Mouse (Mus musculus) kidney, embryonic 15.5 days (tissue): Measurements from ENCODE around the gene Mapk12. TPM values are rescaled to one million over a fixed set of nuclear protein-coding genes. Genes with fewer than 3 reads are reported as not detected.
A peak's percentile ranks its signal among the peaks of the same experiment; 100 is the strongest.

Source experiments
- ATAC-seq: fragments of 200-750 bp; cut with Nextera tagmentation; replicated peaks from 2 replicates; pipeline ENCODE4 v1.8.0; 2017; ENCODE audit warnings: moderate TSS enrichment; ENCODE audit not compliant: low FRiP score
- H3K27ac ChIP-seq: fragments of 300-500 bp; sonication (generic); 2 replicates; pipeline ENCODE4 v1.5.1; 2015; ENCODE audit warnings: mild to moderate bottlenecking, inconsistent platforms
- H3K27me3 ChIP-seq: fragments of 300-500 bp; sonication (generic); 2 replicates; pipeline ENCODE4 v1.6.1; 2015; ENCODE audit warnings: inconsistent platforms
- H3K36me3 ChIP-seq: fragments of 300-500 bp; sonication (generic); 2 replicates; pipeline ENCODE4 v1.6.1; 2015; ENCODE audit warnings: inconsistent platforms
- H3K4me1 ChIP-seq: fragments of 300-500 bp; sonication (generic); 2 replicates; pipeline ENCODE4 v1.6.1; 2015; ENCODE audit warnings: inconsistent platforms
- H3K4me2 ChIP-seq: fragments of 300-500 bp; sonication (generic); 2 replicates; pipeline ENCODE4 v1.6.1; 2015; ENCODE audit warnings: moderate library complexity, mild to moderate bottlenecking, inconsistent platforms
- H3K4me3 ChIP-seq: fragments of 300-500 bp; sonication (generic); replicated peaks from 2 replicates; pipeline ENCODE4 v1.5.1; 2015; ENCODE audit warnings: mild to moderate bottlenecking, inconsistent platforms
- H3K9ac ChIP-seq: fragments of 300-500 bp; sonication (generic); 2 replicates; pipeline ENCODE4 v1.6.1; 2015; ENCODE audit warnings: mild to moderate bottlenecking, inconsistent platforms
- H3K9me3 ChIP-seq: fragments of 300-500 bp; sonication (generic); replicated peaks from 2 replicates; pipeline ENCODE4 v1.6.1; 2016; ENCODE audit warnings: inconsistent platforms
- WGBS: fragments of 180-500 bp; shearing (Covaris S2); methylation state at CpG from one replicate; pipeline ENCODE4 v1.1.7; 2015; ENCODE audit warnings: mixed read lengths; 5-methylcytosine and 5-hydroxymethylcytosine counted together
- polyA plus RNA-seq: library from polyadenylated mRNA; unstranded; fragments of >200 nt; fragmentation: Nextera tagmentation; extraction: Ambion mirVana; gene quantifications from 2 replicates; pipeline ENCODE4 v1.2.1, GENCODE M21; 2015

Mapk12 gene
- polyA plus RNA-seq, 1 experiment from 2014 or later: 16.7 TPM

- Histone ChIP-seq H3K27ac (no peak overlapping the region), H3K9me3 (no peaks in the 10 kb centered on the region), H3K4me3 (no peak overlapping the region), H3K9ac (no peak overlapping the region), H3K36me3 (peaks cover 98% of the 10 kb centered on the region), H3K4me1 (no peaks in the 10 kb centered on the region), H3K27me3 (no peaks in the 10 kb centered on the region), H3K4me2 (no peak overlapping the region)
- WGBS: 90% methylated on average over 9 of the region's 9 CpGs
- ATAC-seq: no peak
Measured at GRCm38 (mm10) chr15:89110147-89110546, 30.4 kb downstream of the Mapk12 start.

GRCm38 (mm10) chr15:89106976-89107375 lies 33.5 kb downstream of the Mapk12 start:
- H3K27me3 ChIP-seq: no peaks in the 10 kb centered on the region
- no peak for ATAC-seq
- 92% methylated on average over 1 of the region's 1 CpGs for WGBS

DNA sequence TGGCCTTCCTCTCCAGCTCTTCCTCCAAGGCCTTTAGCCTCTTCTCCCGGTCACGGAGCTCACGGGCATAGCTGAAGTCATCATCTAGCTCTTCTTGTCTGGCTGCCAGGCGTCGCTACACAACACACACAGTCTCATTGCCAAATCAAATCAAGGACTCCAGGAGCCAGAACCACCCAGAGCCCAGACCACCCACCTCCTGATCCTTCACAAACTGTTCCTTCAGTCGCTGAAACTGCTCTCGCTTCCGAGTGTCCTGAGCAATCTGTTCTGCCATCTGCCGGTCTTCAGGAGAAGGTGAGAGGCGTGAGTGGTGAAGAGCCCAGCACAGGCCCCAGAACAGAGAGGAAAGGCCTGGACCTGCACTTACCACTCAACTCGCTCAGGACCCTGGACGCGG lies 34.4 kb downstream of the Mapk12 start:
- Histone ChIP-seq H3K4me3 (no peak overlapping the region), H3K4me2 (no peak overlapping the region), H3K36me3 (peaks cover 100% of the 10 kb centered on the region), H3K9me3 (no peaks in the 10 kb centered on the region), H3K4me1 (no peaks in the 10 kb centered on the region), H3K9ac (no peak overlapping the region), H3K27ac (no peak overlapping the region), H3K27me3 (no peaks in the 10 kb centered on the region)
- WGBS: 93% methylated on average over 13 of the region's 13 CpGs
- ATAC-seq: no peak

More at GRCm38 (mm10) chr15:89106976-89107375, 33.5 kb downstream of the Mapk12 start:
- H3K4me1 ChIP-seq: no peaks in the 10 kb centered on the region
- no peak overlapping the region for H3K9ac ChIP-seq
- H3K27ac ChIP-seq: no peak overlapping the region
- H3K36me3 ChIP-seq: peaks cover 100% of the 10 kb centered on the region
- H3K4me2 ChIP-seq: no peak overlapping the region
- no peaks in the 10 kb centered on the region for H3K9me3 ChIP-seq
- H3K4me3 ChIP-seq: no peak overlapping the region

DNA sequence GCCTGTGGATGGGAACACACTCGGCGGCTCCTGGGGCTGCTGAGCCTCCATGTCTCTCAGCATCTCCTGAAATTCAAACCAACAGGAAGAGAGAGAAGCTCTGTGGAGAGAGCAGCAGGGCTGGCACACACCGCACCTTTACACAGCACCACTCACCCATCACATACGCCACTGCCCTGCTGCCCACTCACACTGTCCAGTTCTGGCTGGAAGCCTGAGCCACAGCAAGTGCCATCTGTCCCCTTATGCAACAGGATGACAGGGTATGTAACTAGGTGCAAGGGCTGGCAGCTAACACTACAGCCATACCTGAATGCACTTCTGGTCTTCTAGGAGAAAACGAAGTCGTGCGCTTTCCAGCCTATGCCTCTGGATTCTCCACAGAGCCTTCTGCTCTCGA lies 36.1 kb downstream of the Mapk12 start:
- no peak for ATAC-seq
- H3K4me3 ChIP-seq: no peak overlapping the region
- H3K4me1 ChIP-seq: no peaks in the 10 kb centered on the region
- WGBS: 94% methylated on average over 8 of the region's 8 CpGs
- no peak overlapping the region for H3K9ac ChIP-seq
- no peaks in the 10 kb centered on the region for H3K9me3 ChIP-seq
- no peaks in the 10 kb centered on the region for H3K27me3 ChIP-seq
- peaks cover 100% of the 10 kb centered on the region for H3K36me3 ChIP-seq
- no peak overlapping the region for H3K27ac ChIP-seq
- H3K4me2 ChIP-seq: no peak overlapping the region

- H3K9ac ChIP-seq: no peak overlapping the region
- WGBS: 91% methylated on average over 10 of the region's 10 CpGs
- H3K27ac ChIP-seq: no peak overlapping the region
Measured at GRCm38 (mm10) chr15:89103921-89104320, 36.6 kb downstream of the Mapk12 start.

GRCm38 (mm10) chr15:89102646-89103045 lies 37.9 kb downstream of the Mapk12 start:
- Histone ChIP-seq H3K27ac (no peak overlapping the region), H3K4me1 (no peaks in the 10 kb centered on the region)

More at GRCm38 (mm10) chr15:89103921-89104320, 36.6 kb downstream of the Mapk12 start:
- Histone ChIP-seq H3K9me3 (no peaks in the 10 kb centered on the region), H3K4me3 (no peak overlapping the region), H3K27me3 (no peaks in the 10 kb centered on the region), H3K4me2 (no peak overlapping the region), H3K4me1 (no peaks in the 10 kb centered on the region), H3K36me3 (peaks cover 100% of the 10 kb centered on the region)
- ATAC-seq: no peak

DNA sequence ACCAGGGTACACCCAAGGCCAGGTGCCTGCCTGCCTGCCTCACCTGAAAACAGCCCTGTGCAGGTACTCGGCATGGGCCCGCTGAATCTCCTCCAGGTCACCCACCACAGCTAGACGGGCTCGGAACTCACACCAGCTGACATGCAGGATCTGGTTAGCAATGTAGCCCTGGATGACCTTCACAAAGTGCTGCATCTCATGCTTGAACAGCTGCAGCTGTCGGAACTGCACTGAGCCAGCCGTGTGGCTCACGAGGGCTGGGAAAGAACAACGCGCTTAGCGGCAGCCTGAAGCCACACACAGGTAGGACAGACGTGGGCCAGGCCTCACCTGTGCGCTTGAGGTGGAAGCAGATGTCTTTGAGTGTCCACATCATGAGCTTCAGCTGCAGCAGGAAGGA lies 39.7 kb downstream of the Mapk12 start:
- ATAC-seq: no peak
- Histone ChIP-seq H3K4me3 (no peak overlapping the region), H3K4me2 (no peak overlapping the region), H3K9me3 (no peaks in the 10 kb centered on the region), H3K27ac (no peak overlapping the region), H3K9ac (no peak overlapping the region), H3K27me3 (no peaks in the 10 kb centered on the region), H3K36me3 (peaks cover 100% of the 10 kb centered on the region), H3K4me1 (no peaks in the 10 kb centered on the region)
- 88% methylated on average over 12 of the region's 12 CpGs for WGBS

More at GRCm38 (mm10) chr15:89102646-89103045, 37.9 kb downstream of the Mapk12 start:
- Histone ChIP-seq H3K4me2 (no peak overlapping the region), H3K4me3 (no peak overlapping the region), H3K36me3 (peaks cover 100% of the 10 kb centered on the region), H3K27me3 (no peaks in the 10 kb centered on the region), H3K9ac (no peak overlapping the region), H3K9me3 (no peaks in the 10 kb centered on the region)
- 0 out of 2 replicates have a peak, but pooled peaks have one; percentile 9 for ATAC-seq
- 75% methylated on average over 5 of the region's 5 CpGs for WGBS

GRCm38 (mm10) chr15:89098616-89099015 lies 41.9 kb downstream of the Mapk12 start:
- no peak for ATAC-seq
- Histone ChIP-seq H3K27me3 (no peaks in the 10 kb centered on the region), H3K4me1 (no peaks in the 10 kb centered on the region), H3K4me2 (no peak overlapping the region), H3K36me3 (peaks cover 100% of the 10 kb centered on the region), H3K27ac (no peak overlapping the region), H3K4me3 (no peak overlapping the region), H3K9ac (no peak overlapping the region), H3K9me3 (no peaks in the 10 kb centered on the region)
- 92% methylated on average over 7 of the region's 7 CpGs for WGBS

DNA sequence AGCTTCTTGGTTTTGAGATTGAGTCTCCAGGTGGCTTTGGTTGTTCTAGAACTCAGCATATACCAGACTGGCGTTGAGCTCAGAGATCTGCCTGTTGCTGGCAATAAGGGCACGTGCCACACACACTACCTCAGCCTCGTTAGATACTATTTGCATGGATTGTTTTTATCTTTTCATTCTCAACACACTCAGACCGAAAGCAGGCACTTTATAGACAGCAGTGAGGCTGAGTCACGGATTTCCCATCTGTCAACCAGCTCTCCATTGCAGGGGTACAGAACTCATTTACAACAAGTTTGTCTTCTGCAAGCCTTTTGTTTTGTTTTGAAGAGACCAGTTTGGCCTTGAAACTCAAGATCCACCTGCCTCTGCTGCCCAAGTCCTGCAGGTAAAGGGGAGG lies 43.1 kb downstream of the Mapk12 start:
- Histone ChIP-seq H3K4me2 (no peak overlapping the region), H3K4me1 (no peaks in the 10 kb centered on the region), H3K36me3 (peaks cover 100% of the 10 kb centered on the region), H3K9me3 (no peaks in the 10 kb centered on the region), H3K27ac (no peak overlapping the region), H3K9ac (no peak overlapping the region), H3K4me3 (no peak overlapping the region), H3K27me3 (no peaks in the 10 kb centered on the region)
- 90% methylated on average over 5 of the region's 5 CpGs for WGBS
- no peak for ATAC-seq

- Histone ChIP-seq H3K27ac (no peak overlapping the region), H3K9ac (no peak overlapping the region), H3K4me1 (peaks cover 21% of the 10 kb centered on the region), H3K4me2 (no peak overlapping the region), H3K4me3 (no peak overlapping the region), H3K27me3 (no peaks in the 10 kb centered on the region), H3K9me3 (no peaks in the 10 kb centered on the region), H3K36me3 (peaks cover 60% of the 10 kb centered on the region)
- no peak for ATAC-seq
- WGBS: 89% methylated on average over 5 of the region's 5 CpGs
Measured at GRCm38 (mm10) chr15:89092181-89092580, 48.3 kb downstream of the Mapk12 start.

GRCm38 (mm10) chr15:89090662-89091061 lies 49.8 kb downstream of the Mapk12 start:
- no peaks in the 10 kb centered on the region for H3K27me3 ChIP-seq
- peaks cover 21% of the 10 kb centered on the region for H3K4me1 ChIP-seq
- WGBS: 78% methylated on average over 4 of the region's 4 CpGs
- peaks cover 60% of the 10 kb centered on the region for H3K36me3 ChIP-seq
- no peak for ATAC-seq
- H3K4me2 ChIP-seq: peak overlapping the region; percentile 96; the same call in 1 of the 2 replicates
- no peak overlapping the region for H3K4me3 ChIP-seq
- no peak overlapping the region for H3K9ac ChIP-seq
- no peaks in the 10 kb centered on the region for H3K9me3 ChIP-seq
- no peak overlapping the region for H3K27ac ChIP-seq

- Histone ChIP-seq H3K4me1 (peaks cover 21% of the 10 kb centered on the region), H3K9ac (peak overlapping the region; percentile 81), H3K27me3 (no peaks in the 10 kb centered on the region), H3K4me2 (peak overlapping the region; percentile 96), H3K9me3 (no peaks in the 10 kb centered on the region), H3K4me3 (peak overlapping the region; percentile 65), H3K27ac (peak overlapping the region; percentile 89), H3K36me3 (peaks cover 60% of the 10 kb centered on the region)
- 3% methylated on average over 66 of the region's 68 CpGs for WGBS
- peak; percentile 63 for ATAC-seq
Measured at GRCm38 (mm10) chr15:89089248-89090051, 51.1 kb downstream of the Mapk12 start.
